Mouse (Mus musculus): ENCODE data around the gene Pate2. TPM values are rescaled to one million over a fixed set of nuclear protein-coding genes. Genes with fewer than 3 reads are reported as not detected.

Gene Pate2
- 1.7 and 2.4 TPM in 2 replicates for polyA plus RNA-seq (2016; fragmentation: Nextera tagmentation; extraction: Ambion mirVana)

DNA sequence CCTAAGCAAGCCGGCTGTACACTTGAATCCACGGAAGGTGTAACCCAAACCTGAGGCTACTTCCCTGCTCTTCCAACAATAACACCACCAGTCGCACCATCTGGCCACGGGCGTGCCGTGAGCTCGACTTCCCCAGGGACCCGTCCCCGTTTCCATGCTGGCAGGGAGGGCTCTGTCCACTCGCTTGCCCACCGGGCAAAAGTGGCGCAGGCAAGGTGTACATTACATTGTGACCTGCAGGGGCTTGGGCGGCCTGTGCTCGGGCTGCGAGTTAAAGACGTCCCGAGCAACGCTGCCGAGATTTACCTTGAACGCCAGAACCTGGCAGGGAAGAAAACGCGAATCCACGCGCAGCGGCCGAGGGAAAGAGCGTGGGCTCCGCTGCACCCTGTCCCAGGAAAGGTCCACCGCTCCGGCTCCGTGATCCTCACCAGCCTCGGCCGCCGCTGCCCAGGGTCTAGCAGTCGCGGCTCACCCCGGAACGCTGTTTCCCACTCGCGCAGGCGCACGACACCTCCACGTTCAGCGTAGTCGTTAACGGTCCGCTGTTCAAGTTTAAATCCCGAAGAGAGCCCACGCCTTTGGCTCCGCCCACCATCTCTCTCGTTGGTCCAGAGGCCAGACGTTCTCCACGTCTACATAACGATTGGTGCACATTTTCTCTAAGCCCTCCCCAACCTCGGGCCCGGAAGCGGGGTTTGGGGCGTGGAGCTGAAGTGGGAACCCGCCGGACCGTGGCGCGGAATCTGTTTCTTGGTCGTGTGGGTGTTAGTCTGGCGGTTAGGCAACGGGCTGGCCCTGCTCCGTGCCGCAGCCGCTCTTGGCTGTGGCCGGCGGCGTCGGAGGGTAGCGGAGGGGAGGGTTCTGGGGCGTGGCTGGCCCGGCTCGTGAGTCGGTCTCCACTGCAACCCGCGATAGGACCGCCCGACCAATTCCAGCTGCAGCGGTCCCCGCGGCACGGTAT lies at the start of gene Pate2, which contains the start of gene Hyls1:
Gene Pate2, plus strand, starts transcription at position 714 of the 964 bp plus-strand sequence.
Gene Hyls1, minus strand, starts transcription at position 828 of the 964 bp plus-strand sequence.
- peak within 1 kb of the TSS; percentile 75 for H3K4me3 ChIP-seq
- peaks cover 17% of the 10 kb centered on the region for H3K4me1 ChIP-seq
- H3K9ac ChIP-seq (replicated peaks) = peak within 1 kb of the TSS; percentile 80
- peaks cover 12% of the 10 kb centered on the region for H3K27me3 ChIP-seq
- ATAC-seq (ENCODE audit: low FRiP score, low read depth) = peak; percentile 97
- H3K4me2 ChIP-seq (replicated peaks) = peak within 1 kb of the TSS; percentile 60
- no peaks in the 10 kb centered on the region for H3K9me3 ChIP-seq
- peaks cover 28% of the 10 kb centered on the region for H3K36me3 ChIP-seq
- WGBS = under 1% methylated on average over 85 of the region's 86 CpGs
- H3K27ac ChIP-seq (replicated peaks) = peak within 1 kb of the TSS; percentile 90

DNA sequence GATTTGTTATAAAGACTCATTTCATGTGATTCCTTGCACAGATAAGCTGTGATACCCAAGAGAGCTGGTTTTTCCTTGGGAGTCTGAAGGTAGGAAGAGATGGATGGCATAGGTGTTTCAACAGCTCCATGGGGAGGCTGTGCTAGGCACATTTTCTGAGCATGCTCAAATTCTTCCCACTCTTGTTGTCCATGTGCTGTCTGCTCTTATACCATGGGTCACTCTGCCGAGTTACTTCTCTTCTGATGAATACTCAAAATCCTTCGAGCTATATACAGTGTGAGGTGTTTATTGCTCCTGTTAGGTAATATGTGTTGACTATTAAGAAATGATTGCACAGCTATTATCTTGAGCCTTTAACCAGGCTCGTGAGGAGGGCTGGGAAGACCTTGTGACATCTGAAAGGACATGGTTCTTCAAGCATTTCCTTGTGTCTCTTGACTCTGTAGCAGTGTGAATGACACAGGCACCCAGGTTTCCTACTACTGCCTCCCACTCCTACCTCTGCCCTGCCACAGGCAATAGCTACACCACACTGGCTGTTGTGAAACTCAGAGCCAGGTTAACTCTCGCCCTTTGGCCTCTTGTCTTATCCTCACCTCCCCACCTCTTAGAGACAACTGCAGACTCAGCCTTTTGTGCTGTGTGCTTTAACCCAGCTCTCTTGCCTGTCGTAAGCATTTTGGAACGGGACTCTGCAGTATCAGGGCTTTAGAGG lies 49.3 kb upstream of the Pate2 start:
- Histone ChIP-seq H3K4me1 (peaks cover 12% of the 10 kb centered on the region), H3K27me3 (no peaks in the 10 kb centered on the region), H3K9me3 (no peaks in the 10 kb centered on the region), H3K36me3 (no peaks in the 10 kb centered on the region), H3K4me2 (replicated peaks) (no peak overlapping the region), H3K27ac (replicated peaks) (no peak overlapping the region), H3K9ac (replicated peaks) (no peak overlapping the region), H3K4me3 (no peak overlapping the region)
- WGBS = 84% methylated on average over 6 of the region's 6 CpGs
- ATAC-seq (ENCODE audit: low FRiP score, low read depth) = no peak

DNA sequence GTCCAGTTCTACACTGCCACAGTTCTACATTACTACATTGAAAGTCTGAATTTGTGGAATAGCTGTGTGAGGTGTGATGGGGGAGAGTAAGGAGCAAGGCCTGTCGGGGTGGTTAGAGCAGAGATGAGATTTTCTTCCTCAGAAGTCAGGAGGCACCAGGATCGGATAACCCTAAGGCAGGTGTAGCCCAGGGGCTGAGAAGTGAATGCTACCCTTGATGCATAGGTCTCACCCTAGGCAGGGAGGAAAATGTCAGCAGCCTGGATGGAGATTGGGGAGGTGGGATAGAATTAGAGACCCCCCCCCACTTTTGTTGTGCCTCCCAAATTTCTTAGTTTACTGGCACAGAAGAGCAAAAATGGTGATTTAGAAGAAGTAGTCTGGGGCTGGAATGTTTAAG lies 47.8 kb upstream of the Pate2 start:
- no peak overlapping the region for H3K4me2 ChIP-seq (replicated peaks)
- ATAC-seq (ENCODE audit: low FRiP score, low read depth) = no peak
- H3K36me3 ChIP-seq = no peaks in the 10 kb centered on the region
- WGBS = 83% methylated on average over 2 of the region's 2 CpGs
- H3K27me3 ChIP-seq = no peaks in the 10 kb centered on the region
- no peak overlapping the region for H3K9ac ChIP-seq (replicated peaks)
- no peak overlapping the region for H3K27ac ChIP-seq (replicated peaks)
- H3K4me1 ChIP-seq = peaks cover 12% of the 10 kb centered on the region
- no peaks in the 10 kb centered on the region for H3K9me3 ChIP-seq
- H3K4me3 ChIP-seq = no peak overlapping the region

DNA sequence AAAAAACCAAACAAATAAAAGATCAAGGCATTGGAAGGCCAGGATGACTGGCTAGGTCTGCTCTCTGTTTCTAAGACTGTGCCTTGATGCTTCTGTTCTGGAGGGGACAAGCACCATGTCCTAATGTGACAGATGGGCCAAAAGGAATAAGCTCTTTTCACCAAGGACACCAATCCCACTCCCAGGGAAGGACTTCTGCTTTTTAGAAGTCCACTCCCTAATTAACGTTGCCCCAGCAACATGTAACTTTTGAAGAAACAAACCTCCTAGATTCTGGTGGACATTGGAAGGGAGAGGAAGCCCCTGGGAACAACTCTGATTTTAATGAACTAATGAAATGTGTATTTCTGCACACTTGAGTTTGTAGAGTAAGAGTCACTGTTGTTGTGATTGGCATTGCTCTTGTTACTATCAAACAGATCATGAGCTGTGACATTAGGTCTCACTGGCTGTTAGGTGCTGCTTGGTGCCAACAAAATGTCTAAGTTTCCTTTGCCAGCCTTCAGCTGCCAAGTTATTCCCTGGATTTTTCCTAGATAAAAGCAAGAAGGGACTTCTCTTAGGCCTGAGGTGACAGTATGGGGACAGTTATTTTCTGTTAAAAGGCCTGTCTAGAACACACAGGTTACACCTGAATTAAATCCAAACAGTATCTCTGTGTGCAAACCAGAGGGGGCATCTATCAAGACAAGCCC lies 47.1 kb upstream of the Pate2 start:
- 54% methylated on average over 1 of the region's 1 CpGs for WGBS
- Histone ChIP-seq H3K4me2 (replicated peaks) (no peak overlapping the region), H3K4me1 (peaks cover 12% of the 10 kb centered on the region), H3K27me3 (no peaks in the 10 kb centered on the region), H3K27ac (replicated peaks) (no peak overlapping the region), H3K9ac (replicated peaks) (no peak overlapping the region), H3K4me3 (no peak overlapping the region), H3K36me3 (no peaks in the 10 kb centered on the region), H3K9me3 (no peaks in the 10 kb centered on the region)
- ATAC-seq (ENCODE audit: low FRiP score, low read depth) = no peak

DNA sequence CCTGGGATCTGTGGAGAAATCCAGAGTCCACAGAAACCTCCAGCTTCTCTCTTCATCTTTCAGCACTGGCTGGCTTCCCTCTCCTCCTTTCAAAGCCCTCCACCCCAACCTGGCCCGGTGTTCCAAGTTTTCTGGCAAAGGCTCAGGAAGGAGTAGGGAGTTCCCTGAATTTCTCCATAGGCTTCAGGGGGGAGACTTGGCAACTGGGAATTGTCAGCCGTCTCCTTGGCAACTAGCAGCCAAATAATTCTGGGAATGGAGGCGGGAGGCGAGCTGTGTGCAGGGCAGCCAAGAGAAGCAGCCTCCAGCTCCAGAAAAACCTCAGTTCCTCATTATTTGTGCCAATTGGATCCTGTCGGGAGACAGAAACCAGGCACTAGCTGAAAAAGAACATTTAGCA lies 46.5 kb upstream of the Pate2 start:
- H3K4me2 ChIP-seq (replicated peaks) = peak overlapping the region; percentile 25; the same call in 1 of the 2 replicates
- no peak overlapping the region for H3K4me3 ChIP-seq
- WGBS = 18% methylated on average over 5 of the region's 5 CpGs
- H3K36me3 ChIP-seq = no peaks in the 10 kb centered on the region
- H3K9me3 ChIP-seq = no peaks in the 10 kb centered on the region
- H3K27me3 ChIP-seq = no peaks in the 10 kb centered on the region
- H3K4me1 ChIP-seq = peaks cover 12% of the 10 kb centered on the region
- no peak overlapping the region for H3K9ac ChIP-seq (replicated peaks)
- H3K27ac ChIP-seq (replicated peaks) = no peak overlapping the region
- peak; percentile 56; the same call in 1 of the 2 replicates for ATAC-seq (ENCODE audit: low FRiP score, low read depth)

DNA sequence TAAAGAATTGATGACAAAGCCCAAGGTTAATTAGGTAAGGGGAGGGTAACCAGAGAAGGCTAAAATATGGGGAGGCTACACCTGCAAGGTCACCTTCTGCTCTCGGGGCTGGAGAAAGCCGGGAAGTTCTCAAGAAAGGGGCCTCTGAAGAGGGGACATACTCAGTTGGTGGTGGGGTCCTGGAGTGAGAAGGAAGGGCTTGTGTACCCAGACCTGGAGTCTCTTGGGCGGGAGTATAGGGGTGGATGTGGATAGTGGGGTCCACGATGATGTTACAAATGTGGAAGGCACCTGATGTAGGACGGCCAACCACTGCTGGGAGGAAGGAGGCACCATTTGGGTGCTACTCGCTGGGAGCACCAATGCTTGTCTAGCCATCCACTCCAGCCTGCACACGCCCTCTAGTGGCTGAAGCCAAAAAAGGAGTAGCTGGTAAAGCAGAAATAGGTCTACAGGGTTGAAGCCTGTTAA lies 46.1 kb upstream of the Pate2 start:
- H3K27ac ChIP-seq (replicated peaks) = no peak overlapping the region
- H3K36me3 ChIP-seq = no peaks in the 10 kb centered on the region
- H3K4me3 ChIP-seq = no peak overlapping the region
- H3K9ac ChIP-seq (replicated peaks) = no peak overlapping the region
- WGBS = 24% methylated on average over 7 of the region's 7 CpGs
- H3K27me3 ChIP-seq = no peaks in the 10 kb centered on the region
- H3K9me3 ChIP-seq = no peaks in the 10 kb centered on the region
- ATAC-seq (ENCODE audit: low FRiP score, low read depth) = peak; percentile 78
- peak overlapping the region; percentile 25; the same call in 1 of the 2 replicates for H3K4me2 ChIP-seq (replicated peaks)
- H3K4me1 ChIP-seq = peaks cover 12% of the 10 kb centered on the region

DNA sequence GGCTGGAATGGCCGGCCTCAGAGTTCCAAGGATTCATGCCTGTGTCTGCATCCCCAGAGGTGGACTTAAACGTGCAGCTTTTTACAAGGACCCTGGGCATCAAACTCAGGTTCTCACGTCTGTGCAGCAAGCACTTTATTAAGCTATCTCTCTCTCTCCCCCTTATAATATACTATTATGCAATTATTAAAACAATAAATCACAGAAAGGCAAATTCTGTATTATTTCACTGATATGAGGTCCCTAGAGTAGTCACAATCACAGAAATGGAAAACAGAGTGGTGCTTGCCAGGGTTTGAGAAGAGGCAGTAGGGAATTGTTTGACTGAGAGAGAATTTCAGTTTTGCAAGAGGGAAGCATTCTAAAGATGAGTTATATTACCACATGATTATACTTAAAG lies 40.9 kb upstream of the Pate2 start:
- Histone ChIP-seq H3K27me3 (no peaks in the 10 kb centered on the region; the same call in 1 of the 2 replicates), H3K4me3 (no peak overlapping the region), H3K36me3 (no peaks in the 10 kb centered on the region), H3K9ac (replicated peaks) (no peak overlapping the region), H3K27ac (replicated peaks) (no peak overlapping the region), H3K9me3 (no peaks in the 10 kb centered on the region), H3K4me1 (peaks cover under 1% of the 10 kb centered on the region; the same call in 1 of the 2 replicates), H3K4me2 (replicated peaks) (no peak overlapping the region)
- ATAC-seq (ENCODE audit: low FRiP score, low read depth) = no peak
- 71% methylated on average over 3 of the region's 3 CpGs for WGBS

DNA sequence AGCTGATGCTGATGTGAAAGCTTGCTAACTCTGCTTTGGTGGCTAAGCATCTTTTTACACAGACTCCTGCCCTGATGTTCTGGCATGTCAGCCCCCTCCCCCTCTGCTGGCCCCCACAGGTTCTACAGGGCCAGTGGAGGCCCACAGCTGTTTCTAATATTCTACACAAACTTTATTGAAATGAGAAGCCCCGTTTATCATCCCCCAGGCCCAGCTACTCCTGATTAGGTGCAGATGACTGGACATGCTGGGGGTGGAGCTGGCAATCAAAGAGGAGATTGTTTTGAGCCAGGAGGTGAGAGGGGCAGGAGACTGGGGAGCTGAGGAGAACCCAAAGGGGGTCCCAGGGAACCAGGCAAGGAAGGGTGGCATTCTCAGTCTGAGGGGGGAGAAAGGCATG lies 40.3 kb upstream of the Pate2 start:
- H3K27me3 ChIP-seq = no peaks in the 10 kb centered on the region; the same call in 1 of the 2 replicates
- H3K4me1 ChIP-seq = no peaks in the 10 kb centered on the region
- no peak overlapping the region for H3K27ac ChIP-seq (replicated peaks)
- no peak for ATAC-seq (ENCODE audit: low FRiP score, low read depth)
- no peaks in the 10 kb centered on the region for H3K9me3 ChIP-seq
- H3K4me3 ChIP-seq = no peak overlapping the region
- no peak overlapping the region for H3K4me2 ChIP-seq (replicated peaks)
- no peak overlapping the region for H3K9ac ChIP-seq (replicated peaks)
- 27% methylated on average over 1 of the region's 1 CpGs for WGBS
- H3K36me3 ChIP-seq = no peaks in the 10 kb centered on the region

DNA sequence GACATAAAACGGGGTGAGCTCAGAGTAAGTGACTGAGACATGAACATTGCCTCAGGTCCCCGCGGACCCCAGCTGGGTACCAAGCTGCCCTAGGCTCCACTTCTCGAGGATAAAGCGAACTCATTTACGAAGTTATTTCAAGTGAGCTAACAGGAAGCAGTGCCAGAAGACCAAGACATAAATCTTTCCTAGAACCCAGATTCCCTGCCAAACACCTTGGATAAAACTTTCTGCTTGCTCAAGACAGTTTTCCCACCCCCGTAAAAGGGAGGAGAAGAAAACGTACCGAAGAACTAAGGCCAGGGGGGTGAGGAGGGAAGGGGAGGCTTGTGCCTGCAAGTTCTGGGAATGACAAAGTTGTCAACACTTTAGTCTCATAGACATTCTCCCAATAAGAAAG lies 36.8 kb upstream of the Pate2 start:
- Histone ChIP-seq H3K9ac (replicated peaks) (no peak overlapping the region), H3K27ac (replicated peaks) (no peak overlapping the region), H3K4me1 (no peaks in the 10 kb centered on the region), H3K9me3 (no peaks in the 10 kb centered on the region), H3K4me2 (replicated peaks) (no peak overlapping the region), H3K4me3 (no peak overlapping the region), H3K36me3 (no peaks in the 10 kb centered on the region), H3K27me3 (no peaks in the 10 kb centered on the region; the same call in 1 of the 2 replicates)
- no peak for ATAC-seq (ENCODE audit: low FRiP score, low read depth)
- WGBS = 86% methylated on average over 9 of the region's 9 CpGs

DNA sequence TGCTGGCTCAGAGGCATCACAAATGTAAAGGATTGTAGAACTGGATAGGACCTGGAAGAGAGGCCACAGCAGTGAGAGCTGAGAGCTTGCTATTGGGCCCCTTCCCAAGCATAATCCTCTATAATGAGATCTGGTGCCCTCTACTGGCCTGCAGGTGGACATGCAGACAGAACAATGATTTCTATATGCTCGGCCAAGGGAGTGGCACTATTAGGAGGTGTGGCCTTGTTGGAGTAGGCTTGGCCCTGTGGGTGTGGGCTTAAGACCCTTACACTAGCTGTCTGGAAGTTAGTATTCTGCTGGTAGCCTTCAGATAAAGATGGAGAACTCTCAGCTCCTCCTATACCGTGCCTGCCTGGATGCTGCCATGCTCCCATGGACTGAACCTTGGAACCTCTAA lies 35.0 kb upstream of the Pate2 start:
- Histone ChIP-seq H3K9ac (replicated peaks) (no peak overlapping the region), H3K4me1 (0 out of 2 replicates have a peak, but pooled peaks cover 3% of the 10 kb centered on the region), H3K4me2 (replicated peaks) (no peak overlapping the region), H3K4me3 (no peak overlapping the region), H3K9me3 (no peaks in the 10 kb centered on the region), H3K27ac (replicated peaks) (no peak overlapping the region), H3K27me3 (peaks cover 4% of the 10 kb centered on the region; the same call in 1 of the 2 replicates), H3K36me3 (no peaks in the 10 kb centered on the region)
- ATAC-seq (ENCODE audit: low FRiP score, low read depth) = peak; percentile 92
- WGBS = 10% methylated on average over 2 of the region's 2 CpGs

DNA sequence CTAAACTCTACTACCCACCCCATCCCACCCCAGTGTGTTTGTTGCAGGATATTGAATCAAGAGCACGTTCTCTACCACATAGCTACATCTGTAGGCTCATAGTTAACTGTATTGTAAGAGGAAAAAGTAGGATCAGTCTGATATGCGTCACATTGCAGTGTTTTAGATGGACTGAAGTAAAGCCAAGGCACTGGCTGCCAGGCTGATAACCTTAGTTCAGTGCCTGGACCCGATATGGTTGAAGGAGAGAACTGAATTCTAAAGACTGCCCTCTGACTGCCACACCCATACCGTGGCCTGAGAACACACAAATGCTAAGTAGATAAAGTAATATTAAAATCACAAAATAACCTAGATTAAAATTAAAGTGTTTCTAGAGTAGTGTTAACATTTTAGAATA lies 34.2 kb upstream of the Pate2 start:
- Histone ChIP-seq H3K4me2 (replicated peaks) (no peak overlapping the region), H3K27me3 (peaks cover 5% of the 10 kb centered on the region; the same call in 1 of the 2 replicates), H3K4me3 (no peak overlapping the region), H3K9me3 (no peaks in the 10 kb centered on the region), H3K4me1 (0 out of 2 replicates have a peak, but pooled peaks cover 3% of the 10 kb centered on the region), H3K27ac (replicated peaks) (no peak overlapping the region), H3K9ac (replicated peaks) (no peak overlapping the region), H3K36me3 (no peaks in the 10 kb centered on the region)
- no peak for ATAC-seq (ENCODE audit: low FRiP score, low read depth)
- 77% methylated on average over 4 of the region's 4 CpGs for WGBS

Measured in midbrain, embryonic 12.5 days (tissue).